Mouse (Mus musculus): ENCODE data around the gene R3hcc1l.

Gene R3hcc1l

GRCm38 (mm10) chr19:42540649-42541048, 22.1 kb downstream of the R3hcc1l start:
- in situ Hi-C loops (cut with MboI, MseI) = no loop called here

- in situ Hi-C loops (cut with MboI, MseI) = no loop called here
Observed at GRCm38 (mm10) chr19:42558701-42559100, 40.1 kb downstream of the R3hcc1l start.

- in situ Hi-C loops (cut with MboI, MseI) = no loop called here
Observed at GRCm38 (mm10) chr19:42561991-42562390, 43.4 kb downstream of the R3hcc1l start.

- in situ Hi-C loops (cut with MboI, MseI) = no loop called here
Observed at GRCm38 (mm10) chr19:42562981-42563380, 44.4 kb downstream of the R3hcc1l start.

- in situ Hi-C loops (cut with MboI, MseI) = no loop called here
Observed at GRCm38 (mm10) chr19:42563726-42564270, 45.2 kb downstream of the R3hcc1l start.

- in situ Hi-C loops (cut with MboI, MseI) = no loop called here
Observed at GRCm38 (mm10) chr19:42566283-42567019, 47.9 kb downstream of the R3hcc1l start.

GRCm38 (mm10) chr19:42567020-42567419, 48.5 kb downstream of the R3hcc1l start:
- in situ Hi-C loops (cut with MboI, MseI) = no loop called here

GRCm38 (mm10) chr19:42569076-42569475, 50.5 kb downstream of the R3hcc1l start:
- in situ Hi-C loops (cut with MboI, MseI) = no loop called here

GRCm38 (mm10) chr19:42571291-42571690, 52.7 kb downstream of the R3hcc1l start:
- in situ Hi-C loops (cut with MboI, MseI) = no loop called here

GRCm38 (mm10) chr19:42575317-42575716, 56.8 kb downstream of the R3hcc1l start:
- in situ Hi-C loops (cut with MboI, MseI) = no loop called here

- in situ Hi-C loops (cut with MboI, MseI) = no loop called here
Observed at GRCm38 (mm10) chr19:42576856-42577255, 58.3 kb downstream of the R3hcc1l start.

GRCm38 (mm10) chr19:42578631-42579030, 60.1 kb downstream of the R3hcc1l start:
- in situ Hi-C loops (cut with MboI, MseI) = no loop called here

GRCm38 (mm10) chr19:42580701-42581100, 62.1 kb downstream of the R3hcc1l start:
- in situ Hi-C loops (cut with MboI, MseI) = no loop called here

- in situ Hi-C loops (cut with MboI, MseI) = no loop called here
Observed at GRCm38 (mm10) chr19:42582811-42583370, 64.3 kb downstream of the R3hcc1l start.

GRCm38 (mm10) chr19:42583677-42584076, 65.1 kb downstream of the R3hcc1l start:
- in situ Hi-C loops (cut with MboI, MseI) = no loop called here

- in situ Hi-C loops (cut with MboI, MseI) = no loop called here
Observed at GRCm38 (mm10) chr19:42584188-42584587, 65.6 kb downstream of the R3hcc1l start.

- in situ Hi-C loops (cut with MboI, MseI) = no loop called here
Observed at GRCm38 (mm10) chr19:42587704-42588103, 69.1 kb downstream of the R3hcc1l start.

GRCm38 (mm10) chr19:42589246-42589645, 70.7 kb downstream of the R3hcc1l start:
- in situ Hi-C loops (cut with MboI, MseI) = no loop called here

- in situ Hi-C loops (cut with MboI, MseI) = no loop called here
Observed at GRCm38 (mm10) chr19:42591534-42591933, 73.0 kb downstream of the R3hcc1l start.

- in situ Hi-C loops (cut with MboI, MseI) = no loop called here
Observed at GRCm38 (mm10) chr19:42593456-42593855, 74.9 kb downstream of the R3hcc1l start.

GRCm38 (mm10) chr19:42595066-42595465, 76.5 kb downstream of the R3hcc1l start:
- in situ Hi-C loops (cut with MboI, MseI) = no loop called here

GRCm38 (mm10) chr19:42597286-42597685, 78.7 kb downstream of the R3hcc1l start:
- in situ Hi-C loops (cut with MboI, MseI) = no loop called here

- in situ Hi-C loops (cut with MboI, MseI) = no loop called here
Observed at GRCm38 (mm10) chr19:42597896-42598295, 79.3 kb downstream of the R3hcc1l start.
